Mouse (Mus musculus): Measurements from ENCODE around the gene Polr2e. TPM values are rescaled to one million over a fixed set of nuclear protein-coding genes. Genes with fewer than 3 reads are reported as not detected.

Polr2e gene
- total RNA-seq, 2 experiments from 2014 or later = 74.8 to 86.0 TPM

DNA sequence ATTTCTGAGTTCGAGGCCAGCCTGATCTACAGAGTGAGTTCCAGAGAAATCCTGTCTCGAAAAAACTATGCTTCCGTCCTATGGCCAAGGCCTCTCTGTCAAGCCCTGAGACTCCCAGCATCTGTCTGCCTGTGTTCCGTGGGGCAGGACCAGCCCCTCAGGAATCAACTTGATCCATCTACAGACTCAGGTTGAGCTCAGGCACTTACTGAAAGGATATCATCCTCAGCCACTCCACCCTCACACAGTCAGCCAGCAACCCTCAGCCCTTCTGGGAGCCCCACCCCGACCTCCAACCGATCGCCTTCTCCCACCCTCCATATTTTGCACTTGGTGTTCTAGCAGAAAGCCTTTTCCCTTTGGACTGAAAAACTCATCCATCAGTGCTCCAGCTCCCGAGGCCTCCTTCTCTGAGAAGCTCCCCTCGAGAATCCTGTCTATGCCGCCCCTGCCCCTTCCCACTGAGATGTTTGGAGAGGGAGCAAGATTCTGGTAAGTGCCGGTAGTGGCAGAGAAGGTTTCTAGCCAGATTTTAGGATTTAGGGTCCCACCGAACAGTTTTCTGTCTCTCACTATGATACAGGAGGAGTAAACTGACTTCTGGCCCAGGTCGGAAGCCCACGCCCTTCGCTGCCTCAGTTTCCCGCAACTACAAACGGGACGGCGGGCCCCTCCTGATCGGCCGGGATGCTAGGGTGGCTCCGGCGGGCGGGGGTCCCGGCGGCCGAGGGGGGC, 51.7 kb downstream of the Polr2e start:
- DNase-seq = no peak

GRCm38 (mm10) chr10:79986963-79987362, 52.6 kb downstream of the Polr2e start:
- DNase-seq = peak; percentile 74 to 79

DNA sequence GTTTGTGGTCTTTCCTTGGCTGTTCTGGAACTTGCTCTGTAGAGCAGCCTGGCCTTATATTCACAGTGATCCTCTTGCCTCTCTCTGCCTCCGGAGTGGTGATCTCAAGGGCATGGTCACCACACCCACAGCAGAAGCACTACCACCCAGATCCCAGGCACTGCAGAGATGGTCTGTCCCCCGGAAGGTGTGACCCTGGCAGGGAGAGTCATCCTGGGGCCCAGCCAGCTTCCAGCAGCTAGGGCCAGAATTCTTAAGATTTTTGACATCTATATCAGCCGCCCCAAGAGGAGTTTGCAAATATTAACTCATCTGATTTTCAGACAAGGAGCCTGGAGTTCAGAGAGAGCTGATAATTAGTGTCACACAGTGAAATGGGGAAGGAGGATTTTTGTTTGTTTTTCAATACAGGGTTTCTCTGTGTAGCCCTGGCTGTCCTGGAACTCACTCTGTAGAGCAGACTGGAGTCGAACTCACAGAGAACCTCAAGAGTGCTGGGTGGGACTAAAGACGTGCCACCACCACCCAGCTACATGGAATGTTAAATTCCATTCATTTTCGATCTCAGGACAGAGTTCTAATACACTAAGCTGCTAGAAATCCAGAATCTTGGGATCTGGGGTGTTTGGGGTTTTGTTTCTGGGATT, 53.2 kb downstream of the Polr2e start:
- no peak for DNase-seq

Other genes with a start within 250 kb of the Polr2e start
- gene Prss57, start 248.8 kb downstream of the Polr2e start, total RNA-seq (2021) = under 1 TPM; 0.47 to 0.73 TPM
- gene Palm, start 246.2 kb downstream of the Polr2e start, total RNA-seq (2021) = 100 to 1,000 TPM; 262 to 290 TPM
- 1 to 10 TPM in 1 of 2 experiments, under 1 TPM in 1; 0.82 to 1.4 TPM for gene Misp, start 218.8 kb downstream of the Polr2e start, total RNA-seq (2021)
- 10 to 100 TPM; 43.1 to 52.6 TPM for gene Ptbp1, start 185.4 kb downstream of the Polr2e start, total RNA-seq (2021)
- gene Prtn3, start 165.3 kb downstream of the Polr2e start, total RNA-seq (2021) = 1 to 10 TPM in 1 of 2 experiments, not detected in 1; 1.0 TPM
- 10 to 100 TPM; 28.4 to 28.7 TPM for gene Plppr3, start 165.2 kb downstream of the Polr2e start, total RNA-seq (2021)
- not detected for gene Elane, start 153.5 kb downstream of the Polr2e start, total RNA-seq (2021)
- not detected for gene Cfd, start 148.9 kb downstream of the Polr2e start, total RNA-seq (2021)
- 10 to 100 TPM; 53.0 to 54.1 TPM for gene Med16, start 130.9 kb downstream of the Polr2e start, total RNA-seq (2021)
- not detected for gene Gm26602, start 128.9 kb downstream of the Polr2e start, total RNA-seq (2021)
- gene Kiss1r, start 122.8 kb downstream of the Polr2e start, total RNA-seq (2021) = 1 to 10 TPM; 6.4 to 6.8 TPM
- gene R3hdm4, start 118.6 kb downstream of the Polr2e start, total RNA-seq (2021) = 100 to 1,000 TPM; 397 to 399 TPM
- gene Arid3a, start 112.8 kb downstream of the Polr2e start, total RNA-seq (2021) = 1 to 10 TPM; 4.8 to 5.1 TPM
- gene Wdr18, start 79.6 kb downstream of the Polr2e start, total RNA-seq (2021) = 10 to 100 TPM; 43.2 to 48.2 TPM
- under 1 TPM; 0.10 TPM for gene Grin3b, start 69.1 kb downstream of the Polr2e start, total RNA-seq (2021)
- 100 to 1,000 TPM; 117 to 124 TPM for gene Tmem259, start 55.5 kb downstream of the Polr2e start, total RNA-seq (2021)
- gene Cnn2, start 51.2 kb downstream of the Polr2e start, total RNA-seq (2021) = 1 to 10 TPM; 5.5 to 6.6 TPM
- gene Abca7, start 43.3 kb downstream of the Polr2e start, total RNA-seq (2021) = 10 to 100 TPM; 10.9 to 11.0 TPM
- gene Arhgap45, start 23.1 kb downstream of the Polr2e start, total RNA-seq (2021) = 1 to 10 TPM; 3.2 to 4.2 TPM
- gene Gpx4, start 7.4 kb upstream of the Polr2e start, total RNA-seq (2021) = 100 to 1,000 TPM; 445 to 446 TPM
- gene Sbno2, start 65.8 kb upstream of the Polr2e start, total RNA-seq (2021) = 10 to 100 TPM; 17.2 to 20.7 TPM
- 10 to 100 TPM; 93.3 to 95.9 TPM for gene Stk11, start 76.0 kb upstream of the Polr2e start, total RNA-seq (2021)
- 100 to 1,000 TPM; 324 to 369 TPM for gene Atp5d, start 98.8 kb upstream of the Polr2e start, total RNA-seq (2021)
- 100 to 1,000 TPM; 336 to 379 TPM for gene Cbarp, start 101.0 kb upstream of the Polr2e start, total RNA-seq (2021)
- 10 to 100 TPM; 58.9 to 62.6 TPM for gene Midn, start 108.5 kb upstream of the Polr2e start, total RNA-seq (2021)
- gene Cirbp, start 126.2 kb upstream of the Polr2e start, total RNA-seq (2021) = 10 to 100 TPM; 58.5 to 63.4 TPM
- gene 1600002K03Rik, start 133.1 kb upstream of the Polr2e start, total RNA-seq (2021) = 1 to 10 TPM; 6.4 to 6.9 TPM
- 1 to 10 TPM; 9.0 to 9.6 TPM for gene Efna2, start 139.7 kb upstream of the Polr2e start, total RNA-seq (2021)
- 10 to 100 TPM; 35.6 to 39.6 TPM for gene Mum1, start 186.6 kb upstream of the Polr2e start, total RNA-seq (2021)
- gene Ndufs7, start 209.3 kb upstream of the Polr2e start, total RNA-seq (2021) = 100 to 1,000 TPM; 199 to 204 TPM
- gene Gamt, start 221.2 kb upstream of the Polr2e start, total RNA-seq (2021) = 10 to 100 TPM; 37.7 to 39.1 TPM
- 100 to 1,000 TPM in 1 of 2 experiments, 10 to 100 TPM in 1; 82.6 to 100 TPM for gene Dazap1, start 221.7 kb upstream of the Polr2e start, total RNA-seq (2021)